Mouse (Mus musculus) stomach, postnatal 0 days (tissue): ENCODE data around the gene Rab21.

Experiments
- CTCF ChIP-seq: IDR thresholded peaks from 2 replicates; pipeline ENCODE4 v1.5.1; 2016; ENCODE audit warnings: antibody characterized with exemption, low read depth, mild to moderate bottlenecking, moderate library complexity
- EP300 ChIP-seq: optimal IDR thresholded peaks from 2 replicates; pipeline ENCODE3; 2016; ENCODE audit warnings: antibody characterized with exemption

GRCm38 (mm10) chr10:115296401-115296935, 18.9 kb downstream of the Rab21 start:
- TF ChIP-seq CTCF (peak; percentile 57), EP300 (no peak)
